Mouse (Mus musculus) hindbrain, postnatal 0 days (tissue): ENCODE measurements around the gene Sema3b. TPM values are rescaled to one million over a fixed set of nuclear protein-coding genes. Genes with fewer than 3 reads are reported as not detected.

ENCODE experiments used
- ATAC-seq: fragments of 200-750 bp; cut with Nextera tagmentation; 2 replicates; pipeline ENCODE4 v1.8.0; 2017; ENCODE audit warnings: mild to moderate bottlenecking, moderate TSS enrichment, moderate library complexity
- DNase-seq: peaks from one replicate; pipeline ENCODE4 v3.0.0-alpha.2; 2015; ENCODE audit warnings: low spot score
- H3K27ac ChIP-seq: fragments of 300-500 bp; sonication (generic); 2 replicates; pipeline ENCODE4 v1.5.1; 2014; ENCODE audit warnings: mild to moderate bottlenecking
- H3K27me3 ChIP-seq: fragments of 300-500 bp; sonication (generic); 2 replicates; pipeline ENCODE4 v1.6.1; 2014; ENCODE audit warnings: low read length, mixed read lengths; ENCODE audit not compliant: insufficient read depth
- H3K36me3 ChIP-seq: fragments of 300-500 bp; sonication (generic); 2 replicates; pipeline ENCODE4 v1.6.1; 2014; ENCODE audit warnings: low read length, mixed read lengths; ENCODE audit not compliant: insufficient read depth
- H3K4me1 ChIP-seq: fragments of 300-500 bp; sonication (generic); 2 replicates; pipeline ENCODE4 v1.6.1; 2014; ENCODE audit warnings: antibody characterized with exemption, low read length, mixed read lengths; ENCODE audit not compliant: insufficient read depth
- H3K4me2 ChIP-seq: fragments of 300-500 bp; sonication (generic); 2 replicates; pipeline ENCODE4 v1.6.1; 2014; ENCODE audit warnings: low read depth, mild to moderate bottlenecking, low read length, moderate library complexity, mixed read lengths
- H3K4me3 ChIP-seq: fragments of 300-500 bp; sonication (generic); 2 replicates; pipeline ENCODE4 v1.5.1; 2014; ENCODE audit warnings: low read length
- H3K9ac ChIP-seq: fragments of 300-500 bp; sonication (generic); replicated peaks from 2 replicates; pipeline ENCODE4 v1.6.1; 2014; ENCODE audit warnings: mild to moderate bottlenecking, low read length, moderate library complexity, mixed read lengths
- H3K9me3 ChIP-seq: fragments of 300-500 bp; sonication (generic); 2 replicates; pipeline ENCODE4 v1.6.1; 2016; ENCODE audit warnings: low read length, mixed read lengths
- CTCF ChIP-seq: IDR thresholded peaks from 2 replicates; pipeline ENCODE4 v1.5.1; 2016; ENCODE audit warnings: antibody characterized with exemption, control low read depth, low read depth
- WGBS: fragments of 180-500 bp; shearing (Covaris S2); extraction: QIAGEN DNeasy Blood & Tissue Kit; methylation state at CpG from one replicate; pipeline ENCODE4 v1.1.7; 2014; 5-methylcytosine and 5-hydroxymethylcytosine counted together
- polyA plus RNA-seq: library from polyadenylated mRNA; unstranded; fragments of >200 nt; fragmentation: Nextera tagmentation; extraction: Ambion mirVana; gene quantifications from 2 replicates; pipeline ENCODE4 v1.2.1, GENCODE M21; 2015
- total RNA-seq: library from RNA; depleted of rRNA; stranded (reverse); fragments of >200 nt; gene quantifications from 2 replicates; pipeline ENCODE4 v1.2.3, GENCODE M21; 2014

Sema3b gene
- total and polyA plus RNA-seq, 2 experiments from 2014 or later, result 8.3 to 11.2 TPM

DNA sequence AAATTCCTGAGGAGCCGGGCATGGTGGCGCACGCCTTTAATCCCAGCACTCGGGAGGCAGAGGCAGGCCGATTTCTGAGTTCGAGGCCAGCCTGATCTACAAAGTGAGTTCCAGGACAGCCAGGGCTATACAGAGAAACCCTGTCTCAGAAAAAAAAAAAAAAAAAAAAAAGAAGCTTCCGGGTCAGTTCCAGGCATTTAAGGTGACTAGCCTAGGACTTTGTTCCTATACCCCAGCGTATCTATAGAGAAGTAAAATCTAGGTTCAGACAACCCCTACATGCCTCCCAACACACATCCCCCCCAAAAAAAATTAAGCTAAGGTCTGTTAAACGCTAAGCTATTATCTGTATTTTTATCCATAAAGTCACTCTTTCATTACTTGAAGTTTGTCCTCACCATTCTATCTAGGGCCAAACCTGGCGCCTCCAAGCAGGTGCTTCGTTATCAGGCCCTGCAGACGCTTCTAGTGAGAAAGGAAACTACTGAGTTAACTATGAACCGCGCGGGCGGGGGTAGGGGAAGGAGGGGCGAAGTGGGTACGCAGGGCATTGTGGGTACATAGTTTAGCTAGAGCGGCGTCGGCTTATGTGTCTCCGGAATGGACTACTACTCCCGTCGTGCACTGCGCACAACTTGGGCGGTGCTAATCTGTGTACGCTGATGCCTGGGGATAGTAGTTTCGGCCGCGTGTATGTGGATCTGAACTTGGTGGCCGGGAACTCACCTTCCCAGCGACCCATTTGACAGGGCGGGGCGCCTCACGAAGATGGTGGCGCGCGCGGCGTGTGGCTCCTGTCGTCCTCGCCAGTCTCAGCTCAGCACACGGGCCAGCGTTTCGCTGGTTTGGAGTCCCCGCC lies 21.8 kb downstream of the Sema3b start, which contains the start of gene Ifrd2:
Gene Ifrd2, plus strand, starts transcription at position 669 of the 859 bp plus-strand sequence.
- peaks cover 9% of the 10 kb centered on the region; the same call in 1 of the 2 replicates for H3K4me1 ChIP-seq
- no peak for TF ChIP-seq CTCF
- no peak within 1 kb of the TSS; the same call in 1 of the 2 replicates for H3K27ac ChIP-seq
- H3K27me3 ChIP-seq, result no peaks in the 10 kb centered on the region
- DNase-seq (peak; percentile 99), ATAC-seq (peak; percentile 98)
- H3K36me3 ChIP-seq, result peaks cover 27% of the 10 kb centered on the region
- H3K9me3 ChIP-seq, result no peaks in the 10 kb centered on the region
- H3K4me3 ChIP-seq, result peak within 1 kb of the TSS; percentile 64
- H3K4me2 ChIP-seq, result peak within 1 kb of the TSS; percentile 91
- WGBS, result 15% methylated on average over 46 of the region's 46 CpGs
- peak within 1 kb of the TSS; percentile 49 for H3K9ac ChIP-seq

DNA sequence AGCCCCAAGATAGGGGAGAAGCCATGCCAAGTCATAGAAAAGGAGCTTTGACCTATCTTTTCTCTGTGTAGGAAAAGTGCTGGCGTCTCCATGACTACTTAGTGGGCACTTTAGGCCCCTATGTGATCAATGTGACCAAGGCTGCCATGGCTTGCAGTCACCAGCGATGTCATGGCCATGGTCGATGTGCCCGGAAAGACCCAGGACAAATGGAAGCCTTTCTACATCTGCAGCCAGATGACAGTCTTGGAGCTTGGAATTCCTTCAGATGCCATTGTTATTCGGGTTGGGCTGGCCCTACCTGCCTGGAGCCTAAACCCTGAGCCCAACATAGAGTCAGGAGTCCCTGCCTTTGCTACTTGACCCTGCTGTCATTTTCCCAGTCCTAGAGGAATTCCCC lies 22.5 kb downstream of the Sema3b start:
- H3K36me3 ChIP-seq, result peaks cover 24% of the 10 kb centered on the region
- no peak for TF ChIP-seq CTCF
- H3K4me3 ChIP-seq, result no peak overlapping the region
- no peaks in the 10 kb centered on the region for H3K9me3 ChIP-seq
- H3K27me3 ChIP-seq, result no peaks in the 10 kb centered on the region
- ATAC-seq (no peak), DNase-seq (no peak)
- no peak overlapping the region for H3K4me2 ChIP-seq
- H3K27ac ChIP-seq, result no peak overlapping the region
- peaks cover 9% of the 10 kb centered on the region; the same call in 1 of the 2 replicates for H3K4me1 ChIP-seq
- WGBS, result 89% methylated on average over 5 of the region's 5 CpGs
- H3K9ac ChIP-seq, result no peak overlapping the region

- H3K9me3 ChIP-seq, result no peaks in the 10 kb centered on the region
- H3K9ac ChIP-seq, result no peak overlapping the region
- TF ChIP-seq CTCF, result no peak
- peaks cover 14% of the 10 kb centered on the region; the same call in 1 of the 2 replicates for H3K4me1 ChIP-seq
- no peak overlapping the region for H3K4me2 ChIP-seq
- WGBS, result 89% methylated on average over 14 of the region's 14 CpGs
- ATAC-seq, result no peak
- H3K27ac ChIP-seq, result no peak overlapping the region
- peaks cover 8% of the 10 kb centered on the region; the same call in 1 of the 2 replicates for H3K36me3 ChIP-seq
- no peak for DNase-seq
- H3K27me3 ChIP-seq, result no peaks in the 10 kb centered on the region
- no peak overlapping the region for H3K4me3 ChIP-seq
Measured at GRCm38 (mm10) chr9:107583174-107583573, 25.9 kb downstream of the Sema3b start.

GRCm38 (mm10) chr9:107582509-107583062 lies 26.4 kb downstream of the Sema3b start:
- WGBS, result 87% methylated on average over 7 of the region's 7 CpGs

DNA sequence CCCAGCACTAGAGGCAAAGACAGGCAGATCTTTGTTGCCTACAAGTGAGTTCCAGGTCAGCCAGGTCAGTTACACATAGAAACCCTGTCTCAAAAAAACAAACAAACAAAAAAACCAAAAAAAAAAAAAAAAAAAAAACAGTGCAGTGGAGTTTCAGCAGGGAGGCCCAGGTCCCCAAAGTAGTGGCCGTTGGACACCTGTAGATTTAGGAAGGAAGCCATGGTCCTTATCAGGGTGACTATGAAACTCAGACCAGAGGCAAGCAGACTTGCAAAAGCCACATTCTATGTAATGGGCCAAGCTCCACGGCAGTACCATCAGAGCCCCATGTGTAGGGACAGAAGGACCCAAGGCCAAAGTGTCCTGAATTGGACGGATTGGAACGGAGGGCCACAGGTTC lies 27.4 kb downstream of the Sema3b start:
- Histone ChIP-seq H3K27me3 (no peaks in the 10 kb centered on the region), H3K4me2 (peak overlapping the region; percentile 99), H3K9me3 (no peaks in the 10 kb centered on the region), H3K4me3 (peak overlapping the region; percentile 56), H3K4me1 (peaks cover 9% of the 10 kb centered on the region; the same call in 1 of the 2 replicates), H3K27ac (peak overlapping the region; percentile 88; the same call in 1 of the 2 replicates), H3K9ac (peak overlapping the region; percentile 66), H3K36me3 (peaks cover 8% of the 10 kb centered on the region; the same call in 1 of the 2 replicates)
- DNase-seq (no peak), ATAC-seq (no peak)
- WGBS, result 85% methylated on average over 4 of the region's 4 CpGs
- no peak for TF ChIP-seq CTCF

More at GRCm38 (mm10) chr9:107582509-107583062, 26.4 kb downstream of the Sema3b start:
- no peak overlapping the region for H3K9ac ChIP-seq
- H3K9me3 ChIP-seq, result no peaks in the 10 kb centered on the region
- H3K27ac ChIP-seq, result no peak overlapping the region
- TF ChIP-seq CTCF, result no peak
- H3K27me3 ChIP-seq, result no peaks in the 10 kb centered on the region
- no peak overlapping the region for H3K4me2 ChIP-seq
- peaks cover 8% of the 10 kb centered on the region; the same call in 1 of the 2 replicates for H3K36me3 ChIP-seq
- no peak overlapping the region for H3K4me3 ChIP-seq
- ATAC-seq (no peak), DNase-seq (no peak)
- H3K4me1 ChIP-seq, result peaks cover 9% of the 10 kb centered on the region; the same call in 1 of the 2 replicates

DNA sequence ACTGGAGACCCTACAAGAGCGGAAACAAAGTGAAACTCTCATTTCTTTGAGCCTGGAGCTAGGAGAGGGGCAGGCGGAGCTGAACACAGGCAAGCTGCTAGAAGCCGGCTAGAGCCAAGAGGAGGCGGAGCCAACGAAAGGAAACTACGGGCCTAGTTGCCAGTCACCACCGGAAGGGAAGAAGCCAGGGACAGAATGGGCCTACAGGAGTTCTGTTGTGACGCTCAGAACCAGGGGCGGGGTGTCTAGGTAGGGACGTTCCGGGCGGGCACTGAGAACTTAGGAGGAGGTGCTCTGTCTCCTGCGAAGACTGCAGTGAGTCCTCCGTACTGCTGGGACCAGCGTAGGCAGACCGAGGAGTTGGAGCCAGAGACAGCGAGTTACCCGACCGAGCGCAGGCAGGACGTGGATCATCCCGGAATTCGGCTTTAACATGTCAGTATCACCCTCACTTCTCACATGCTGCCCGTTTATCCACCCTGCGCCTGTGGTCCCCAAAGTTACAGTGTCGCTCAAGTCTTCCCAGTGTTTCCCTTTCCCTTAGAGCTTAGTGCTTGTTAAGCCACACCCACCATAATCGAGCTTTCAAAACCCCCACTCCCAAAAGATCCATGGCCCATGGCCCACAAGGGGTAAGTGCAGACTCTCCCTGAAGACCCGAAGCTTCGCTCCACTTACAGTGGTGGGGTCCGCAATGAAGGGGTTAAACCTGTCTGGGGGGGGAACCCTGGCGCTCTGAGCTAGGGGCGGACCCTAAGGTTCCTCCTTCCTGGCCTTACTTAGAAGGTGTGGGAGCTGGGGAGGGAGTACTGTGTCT lies 28.3 kb downstream of the Sema3b start, which contains the start of gene Hyal3:
Gene Hyal3, plus strand, starts transcription at position 318 of the 817 bp plus-strand sequence.
- no peaks in the 10 kb centered on the region for H3K27me3 ChIP-seq
- H3K9me3 ChIP-seq, result no peaks in the 10 kb centered on the region
- peak; percentile 94 for DNase-seq
- peak within 1 kb of the TSS; percentile 56 for H3K4me3 ChIP-seq
- no peak for TF ChIP-seq CTCF
- H3K4me2 ChIP-seq, result peak within 1 kb of the TSS; percentile 99
- H3K9ac ChIP-seq, result peak within 1 kb of the TSS; percentile 66
- peak; percentile 84 for ATAC-seq
- H3K27ac ChIP-seq, result peak within 1 kb of the TSS; percentile 88
- H3K36me3 ChIP-seq, result peaks cover 8% of the 10 kb centered on the region; the same call in 1 of the 2 replicates
- 1% methylated on average over 32 of the region's 32 CpGs for WGBS
- peaks cover 9% of the 10 kb centered on the region; the same call in 1 of the 2 replicates for H3K4me1 ChIP-seq
